Mouse (Mus musculus) liver, adult 2 months (tissue): ENCODE measurements around the gene Lgi1. TPM values are rescaled to one million over a fixed set of nuclear protein-coding genes. Genes with fewer than 3 reads are reported as not detected.

ENCODE experiments used
- DNase-seq: peaks from one replicate; pipeline ENCODE4 v3.0.0-alpha.2; 2011; ENCODE audit warnings: low read depth, low spot score; ENCODE audit errors: extremely low read depth
- H3K27ac ChIP-seq: fragments of 200-500 bp; replicated peaks from 2 replicates; pipeline ENCODE4 v1.5.1; 2012; ENCODE audit warnings: low read depth, mild to moderate bottlenecking, control low read depth, inconsistent platforms, low read length; ENCODE audit not compliant: insufficient read depth
- H3K27me3 ChIP-seq: fragments of 200-500 bp; 2 replicates; pipeline ENCODE4 v1.6.1; 2012; ENCODE audit warnings: mild to moderate bottlenecking, moderate library complexity, low read length, inconsistent platforms; ENCODE audit not compliant: control insufficient read depth, insufficient read depth
- H3K36me3 ChIP-seq: fragments of 200-500 bp; 2 replicates; pipeline ENCODE4 v1.6.1; 2012; ENCODE audit warnings: low read length, inconsistent platforms; ENCODE audit not compliant: control insufficient read depth, insufficient read depth
- H3K4me1 ChIP-seq: fragments of 200-500 bp; 2 replicates; pipeline ENCODE4 v1.6.1; 2011; ENCODE audit warnings: low read length; ENCODE audit not compliant: control insufficient read depth, insufficient read depth
- H3K4me3 ChIP-seq: fragments of 200-500 bp; 2 replicates; pipeline ENCODE4 v1.5.1; 2011; ENCODE audit warnings: low read depth, mild to moderate bottlenecking, control low read depth, low read length, moderate library complexity; ENCODE audit not compliant: insufficient read depth
- H3K79me2 ChIP-seq: fragments of 200-500 bp; 2 replicates; pipeline ENCODE4 v1.6.1; 2012; ENCODE audit warnings: inconsistent platforms, mild to moderate bottlenecking, low read length, moderate library complexity; ENCODE audit not compliant: control insufficient read depth, insufficient read depth
- H3K9ac ChIP-seq: fragments of 200-500 bp; 2 replicates; pipeline ENCODE4 v1.6.1; 2012; ENCODE audit warnings: low read depth, mild to moderate bottlenecking, control low read depth, inconsistent platforms, low read length
- CTCF ChIP-seq: fragments of 200-500 bp; IDR thresholded peaks from 2 replicates; pipeline ENCODE4 v1.5.1; 2011; ENCODE audit warnings: low read depth, low read length, control low read depth
- POLR2A ChIP-seq: fragments of 200-500 bp; IDR thresholded peaks from 2 replicates; pipeline ENCODE4 v1.6.1; 2011; ENCODE audit warnings: low read length, control low read depth; ENCODE audit not compliant: insufficient read depth; ENCODE audit errors: extremely low read depth
- WGBS: fragments of 180-500 bp; shearing (Covaris S2); methylation state at CpG from one replicate; pipeline ENCODE4 v1.1.7; 2018; 5-methylcytosine and 5-hydroxymethylcytosine counted together
- polyA plus RNA-seq: library from polyadenylated mRNA; depleted of rRNA; stranded (reverse); fragments of >200 nt; gene quantifications from 2 replicates; pipeline ENCODE4 v1.2.3, GENCODE M21; 2012
- total RNA-seq: library from RNA; depleted of rRNA; stranded (reverse); fragments of >200 nt; gene quantifications from 2 replicates; pipeline ENCODE4 v1.2.3, GENCODE M21; 2014

The Lgi1 gene
- total and polyA plus RNA-seq, 2 experiments, result not detected

DNA sequence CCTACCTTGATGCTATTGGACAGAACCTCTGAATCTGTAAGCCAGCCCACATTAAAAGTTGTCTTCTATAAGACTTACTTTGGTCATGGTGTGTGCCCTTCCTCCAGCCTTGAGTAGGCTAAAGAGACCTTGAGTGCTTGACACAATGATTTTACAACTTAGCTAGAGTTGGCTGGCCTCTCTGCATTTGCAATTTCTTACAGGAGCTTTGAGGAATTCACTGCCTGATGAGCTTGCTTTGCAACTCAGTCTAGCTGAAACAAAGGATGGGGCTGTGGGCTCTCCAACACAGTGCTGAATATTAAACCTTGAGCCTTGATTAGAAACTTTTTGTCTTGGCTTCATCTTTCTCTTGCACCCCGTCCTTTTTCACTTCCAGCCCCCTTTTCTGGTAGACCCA is 78.9 kb downstream of the Lgi1 start:
- TF ChIP-seq CTCF, result no peak
- Histone ChIP-seq H3K4me1 (no peaks in the 10 kb centered on the region), H3K4me3 (no peak overlapping the region), H3K27me3 (no peaks in the 10 kb centered on the region), H3K9ac (no peak overlapping the region), H3K79me2 (no peaks in the 10 kb centered on the region), H3K36me3 (no peaks in the 10 kb centered on the region), H3K27ac (no peak overlapping the region)
- no peak for DNase-seq
- 77% methylated on average over 1 of the region's 1 CpGs for WGBS

DNA sequence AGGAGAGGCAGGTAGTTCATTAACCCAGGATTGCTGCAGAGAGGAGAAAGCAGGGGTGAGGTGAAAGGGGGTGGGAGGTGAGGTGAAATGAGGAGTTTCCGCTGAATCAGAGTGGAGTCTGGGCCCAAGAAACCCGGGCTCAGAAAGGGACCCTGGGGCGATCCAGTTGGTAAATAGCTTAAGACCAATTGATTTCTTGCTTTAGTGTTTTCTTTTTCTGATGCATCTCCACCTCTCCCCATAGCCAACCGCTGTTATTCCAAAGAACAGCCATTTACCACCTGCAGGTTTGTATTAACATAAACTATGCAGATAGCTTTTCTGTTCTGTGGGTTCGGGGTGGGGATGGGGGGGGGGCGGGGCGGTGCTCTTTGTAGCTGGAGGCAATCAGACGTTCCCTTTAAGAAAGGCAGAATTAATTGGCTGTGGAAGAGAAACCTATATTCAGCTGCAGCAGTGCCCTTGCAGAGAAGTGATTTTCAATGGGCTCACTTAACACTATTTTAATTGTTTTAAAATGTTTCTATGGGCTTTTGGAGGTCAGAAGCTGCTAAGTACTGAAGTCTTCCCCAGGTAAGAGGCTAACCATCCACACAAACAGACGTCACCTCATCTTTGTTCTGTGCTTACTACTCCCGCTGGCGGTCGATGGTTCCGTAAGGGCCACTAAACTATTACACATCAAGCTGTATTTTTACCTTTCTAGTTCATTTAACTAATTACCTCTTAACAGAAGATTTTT is 84.1 kb downstream of the Lgi1 start:
- no peaks in the 10 kb centered on the region for H3K27me3 ChIP-seq
- no peak overlapping the region for H3K9ac ChIP-seq
- DNase-seq, result no peak
- WGBS, result 52% methylated on average over 13 of the region's 13 CpGs
- no peak overlapping the region for H3K27ac ChIP-seq
- H3K4me1 ChIP-seq, result no peaks in the 10 kb centered on the region
- TF ChIP-seq POLR2A (no peak), CTCF (no peak)
- no peak overlapping the region for H3K4me3 ChIP-seq
- no peaks in the 10 kb centered on the region for H3K79me2 ChIP-seq
- H3K36me3 ChIP-seq, result no peaks in the 10 kb centered on the region

DNA sequence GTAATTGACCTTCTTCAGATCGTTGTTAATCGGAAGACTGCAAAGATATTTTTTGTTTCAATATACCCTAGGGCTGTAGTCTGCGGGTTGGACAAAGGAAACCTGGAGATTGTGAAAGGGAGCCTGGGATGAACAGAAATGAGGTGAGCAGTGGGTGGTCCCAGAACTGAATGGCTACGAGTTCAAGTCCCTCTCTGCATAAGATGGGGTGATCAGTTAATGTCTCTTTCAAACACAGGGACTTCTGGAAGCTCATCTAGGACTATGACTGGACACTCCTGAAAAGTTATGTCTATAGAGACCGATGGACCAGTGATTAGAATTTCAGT is 84.6 kb downstream of the Lgi1 start:
- Histone ChIP-seq H3K4me3 (no peak overlapping the region), H3K27me3 (no peaks in the 10 kb centered on the region), H3K4me1 (no peaks in the 10 kb centered on the region), H3K27ac (no peak overlapping the region), H3K79me2 (no peaks in the 10 kb centered on the region), H3K9ac (no peak overlapping the region), H3K36me3 (no peaks in the 10 kb centered on the region)
- no peak for TF ChIP-seq CTCF
- TF ChIP-seq POLR2A, result no peak
- 88% methylated on average over 5 of the region's 5 CpGs for WGBS
- no peak for DNase-seq

- Histone ChIP-seq H3K27ac (no peak overlapping the region), H3K36me3 (no peaks in the 10 kb centered on the region), H3K4me1 (peaks cover 3% of the 10 kb centered on the region), H3K79me2 (no peaks in the 10 kb centered on the region), H3K4me3 (no peak overlapping the region), H3K9ac (no peak overlapping the region), H3K27me3 (no peaks in the 10 kb centered on the region)
- no peak for DNase-seq
- 64% methylated on average over 2 of the region's 2 CpGs for WGBS
- TF ChIP-seq CTCF, result no peak
- no peak for TF ChIP-seq POLR2A
Observed at GRCm38 (mm10) chr19:38351202-38351601, 86.9 kb downstream of the Lgi1 start.

DNA sequence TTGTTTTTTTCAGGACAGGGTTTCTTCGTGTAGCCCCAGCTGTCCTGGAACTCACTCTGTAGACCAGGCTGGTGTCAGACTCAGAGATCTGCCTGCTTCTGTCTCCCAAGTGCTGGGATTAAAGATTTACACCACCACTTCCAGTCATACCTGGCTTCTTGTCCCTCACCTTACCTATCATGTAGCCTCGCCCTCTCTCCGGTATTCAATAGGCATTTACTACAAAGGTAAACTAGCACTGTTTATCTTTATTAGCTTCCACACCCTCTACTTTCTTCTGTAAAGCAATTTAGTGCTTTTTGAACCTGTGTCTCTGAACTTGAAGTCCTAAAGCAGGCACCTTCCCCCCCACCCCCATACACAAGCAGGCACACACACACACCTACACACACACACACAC is 87.4 kb downstream of the Lgi1 start:
- Histone ChIP-seq H3K4me1 (peaks cover 3% of the 10 kb centered on the region), H3K36me3 (no peaks in the 10 kb centered on the region), H3K27me3 (no peaks in the 10 kb centered on the region), H3K79me2 (no peaks in the 10 kb centered on the region), H3K9ac (no peak overlapping the region), H3K27ac (no peak overlapping the region), H3K4me3 (no peak overlapping the region)
- TF ChIP-seq POLR2A, result no peak
- TF ChIP-seq CTCF, result no peak
- WGBS, result 87% methylated on average over 3 of the region's 3 CpGs
- no peak for DNase-seq

- peaks cover 3% of the 10 kb centered on the region for H3K4me1 ChIP-seq
Observed at GRCm38 (mm10) chr19:38352495-38353130, 88.3 kb downstream of the Lgi1 start.

More at GRCm38 (mm10) chr19:38352495-38353130, 88.3 kb downstream of the Lgi1 start:
- TF ChIP-seq CTCF, result no peak; the same call in 1 of the 2 replicates
- TF ChIP-seq POLR2A, result no peak
- Histone ChIP-seq H3K4me3 (no peak overlapping the region), H3K27ac (no peak overlapping the region), H3K36me3 (no peaks in the 10 kb centered on the region), H3K79me2 (no peaks in the 10 kb centered on the region), H3K27me3 (no peaks in the 10 kb centered on the region), H3K9ac (no peak overlapping the region)
- DNase-seq, result peak; percentile 56
- 33% methylated on average over 6 of the region's 6 CpGs for WGBS
